ENCODE assay signal across 14 mouse cellular contexts in the genomic region with DNA sequence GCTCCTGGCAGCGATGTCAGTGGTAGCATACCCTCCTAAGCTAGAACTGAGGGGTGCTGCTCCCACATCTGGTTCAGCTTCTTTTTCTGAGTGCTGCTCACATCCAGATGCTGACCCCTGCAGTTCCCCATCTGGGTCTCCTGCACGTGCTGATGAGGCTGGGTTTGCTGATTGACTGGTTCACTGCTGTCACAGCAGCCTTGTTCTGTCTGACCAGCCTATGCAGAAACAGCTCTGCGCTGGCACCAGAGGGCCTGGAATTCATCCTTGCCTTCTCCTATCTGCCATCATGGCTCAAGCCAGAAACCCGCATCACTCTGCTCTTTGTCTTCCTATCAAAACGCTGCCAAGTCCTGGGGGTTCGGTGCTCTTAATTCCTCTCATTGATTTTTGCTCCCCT.
DNase-seq lines count a peak whose midpoint lies in the region; ATAC-seq lines count a peak whose summit lies in the region.
"Had no signal": no experiment of that assay in that cellular context is flagged by ENCODE, and none has a peak within 500 bp of the region (broad histone marks: within the 10 kb centered on the region; RNA-seq: fewer than 3 reads in every experiment).

No protein-coding gene starts in this region.

- WGBS in forebrain, embryonic 16.5 days = 24% methylated on average over 6 of the region's 6 CpGs
- WGBS in limb, embryonic 11.5 days = 28% methylated on average over 6 of the region's 6 CpGs
- WGBS in neural tube, embryonic 11.5 days = 23% methylated on average over 6 of the region's 6 CpGs

- no peaks in the 10 kb centered on the region for H3K9me3 ChIP-seq in forebrain, embryonic 16.5 days (ENCODE audit: control insufficient read depth, low read length)
- H3K9me3 ChIP-seq in limb, embryonic 11.5 days (ENCODE audit: control insufficient read depth, low read length) = no peaks in the 10 kb centered on the region
- no peaks in the 10 kb centered on the region for H3K9me3 ChIP-seq in neural tube, embryonic 11.5 days (ENCODE audit: control insufficient read depth, low read length)
- H3K9me3 ChIP-seq: intestine, embryonic 15.5 days; lung, embryonic 15.5 days had no signal

- DNase-seq in embryo, embryonic 10 days (ENCODE audit: low spot score) = peak; percentile 51
- no peak for DNase-seq in embryo, embryonic 10.5 days (ENCODE audit: low spot score)
- peak; percentile 58 for DNase-seq in limb, embryonic 11.5 days (ENCODE audit: low spot score)
- DNase-seq in neural tube, embryonic 11.5 days (ENCODE audit: low spot score) = peak; percentile 35
- DNase-seq in thymus, postnatal 0 days (ENCODE audit: low spot score) = no peak
- DNase-seq in thymus, postnatal 10 days (ENCODE audit: low spot score in 2 of 2) = no peak
- DNase-seq in adrenal gland, postnatal 14 days = no peak
- DNase-seq: heart, adult 2 months; heart, postnatal 10 days; liver had no signal

- no peak overlapping the region for H3K4me3 ChIP-seq in forebrain, embryonic 16.5 days (replicated peaks; ENCODE audit: low read length)
- no peak overlapping the region for H3K4me3 ChIP-seq in limb, embryonic 11.5 days (ENCODE audit: low read depth, low read length)
- H3K4me3 ChIP-seq in neural tube, embryonic 11.5 days (ENCODE audit: low read depth, low read length) = no peak overlapping the region
- H3K4me3 ChIP-seq: heart, adult 2 months; intestine, embryonic 15.5 days; lung, embryonic 15.5 days had no signal

- H3K27me3 ChIP-seq in forebrain, embryonic 16.5 days (replicated peaks; ENCODE audit: control insufficient read depth, insufficient read depth, low read length) = no peaks in the 10 kb centered on the region
- no peaks in the 10 kb centered on the region for H3K27me3 ChIP-seq in limb, embryonic 11.5 days (ENCODE audit: control insufficient read depth, insufficient read depth, low read length)
- H3K27me3 ChIP-seq in neural tube, embryonic 11.5 days (ENCODE audit: control insufficient read depth, insufficient read depth, low read length) = no peaks in the 10 kb centered on the region
- H3K27me3 ChIP-seq: intestine, embryonic 15.5 days; lung, embryonic 15.5 days had no signal

- no peak overlapping the region for H3K9ac ChIP-seq in forebrain, embryonic 16.5 days (replicated peaks; ENCODE audit: low read depth, low read length)
- H3K9ac ChIP-seq in limb, embryonic 11.5 days (ENCODE audit: low read length) = no peak overlapping the region
- no peak overlapping the region for H3K9ac ChIP-seq in neural tube, embryonic 11.5 days (ENCODE audit: low read length)
- H3K9ac ChIP-seq: intestine, embryonic 15.5 days; lung, embryonic 15.5 days had no signal

- no peaks in the 10 kb centered on the region for H3K36me3 ChIP-seq in forebrain, embryonic 16.5 days (ENCODE audit: control insufficient read depth, insufficient read depth)
- no peaks in the 10 kb centered on the region for H3K36me3 ChIP-seq in limb, embryonic 11.5 days (ENCODE audit: control insufficient read depth, insufficient read depth, low read length)
- no peaks in the 10 kb centered on the region for H3K36me3 ChIP-seq in neural tube, embryonic 11.5 days (ENCODE audit: control insufficient read depth, insufficient read depth, low read length)
- H3K36me3 ChIP-seq: intestine, embryonic 15.5 days; lung, embryonic 15.5 days had no signal

- no peak overlapping the region for H3K4me2 ChIP-seq in forebrain, embryonic 16.5 days (ENCODE audit: low read length)
- no peak overlapping the region for H3K4me2 ChIP-seq in limb, embryonic 11.5 days (ENCODE audit: low read depth, severe bottlenecking)
- no peak overlapping the region for H3K4me2 ChIP-seq in neural tube, embryonic 11.5 days (ENCODE audit: low read depth)
- H3K4me2 ChIP-seq: intestine, embryonic 15.5 days; lung, embryonic 15.5 days had no signal

- peaks cover 14% of the 10 kb centered on the region for H3K4me1 ChIP-seq in forebrain, embryonic 16.5 days (replicated peaks; ENCODE audit: control insufficient read depth, insufficient read depth, low read length)
- H3K4me1 ChIP-seq in limb, embryonic 11.5 days (ENCODE audit: control insufficient read depth, insufficient read depth, low read length) = peaks cover 9% of the 10 kb centered on the region
- peaks cover 14% of the 10 kb centered on the region for H3K4me1 ChIP-seq in neural tube, embryonic 11.5 days (ENCODE audit: control insufficient read depth, insufficient read depth, low read length)

- no peak overlapping the region for H3K27ac ChIP-seq in forebrain, embryonic 16.5 days (ENCODE audit: low read length)
- H3K27ac ChIP-seq in limb, embryonic 11.5 days (replicated peaks; ENCODE audit: low read depth, low read length) = no peak overlapping the region
- H3K27ac ChIP-seq in neural tube, embryonic 11.5 days (ENCODE audit: low read depth, low read length) = 0 out of 2 replicates have a peak overlapping the region, but pooled peaks have one; percentile 34
- H3K27ac ChIP-seq: heart, adult 2 months; intestine, embryonic 15.5 days; kidney, postnatal 0 days; lung, embryonic 15.5 days had no signal

- peak; percentile 57 for ATAC-seq in forebrain, embryonic 16.5 days
- ATAC-seq in limb, embryonic 11.5 days (ENCODE audit: insufficient number of reproducible peaks, low FRiP score, low TSS enrichment, low read depth) = no peak
- ATAC-seq in neural tube, embryonic 11.5 days (ENCODE audit: insufficient read depth, low FRiP score, low TSS enrichment) = no peak
- ATAC-seq: intestine, embryonic 15.5 days had no signal

Comparison
In these comparisons a context has a peak if more than half of its experiments do, and no peak if none do; other contexts are left out.
1. DNase-seq: peak in embryo, embryonic 10 days (single experiment), limb, embryonic 11.5 days (single experiment) and neural tube, embryonic 11.5 days (single experiment); none in embryo, embryonic 10.5 days (single experiment), thymus, postnatal 0 days (single experiment), thymus, postnatal 10 days (0 of 2) and adrenal gland, postnatal 14 days (single experiment).